Mouse (Mus musculus) kidney, postnatal 0 days (tissue): ENCODE data around the gene C130060K24Rik. TPM values are rescaled to one million over a fixed set of nuclear protein-coding genes. Genes with fewer than 3 reads are reported as not detected.

Experiments
- ATAC-seq: fragments of 200-750 bp; cut with Nextera tagmentation; replicated peaks from 2 replicates; pipeline ENCODE4 v1.8.0; 2017; ENCODE audit warnings: low read depth, moderate number of reproducible peaks, moderate TSS enrichment, moderate library complexity; ENCODE audit not compliant: low FRiP score
- DNase-seq: peaks from one replicate; pipeline ENCODE4 v3.0.0-alpha.2; 2016; ENCODE audit warnings: low spot score
- H3K27ac ChIP-seq: fragments of 300-500 bp; sonication (generic); 2 replicates; pipeline ENCODE4 v1.5.1; 2014; ENCODE audit warnings: mild to moderate bottlenecking
- H3K27me3 ChIP-seq: fragments of 300-500 bp; sonication (generic); 2 replicates; pipeline ENCODE4 v1.6.1; 2014; ENCODE audit warnings: low read length, mixed read lengths; ENCODE audit not compliant: insufficient read depth
- H3K36me3 ChIP-seq: fragments of 300-500 bp; sonication (generic); 2 replicates; pipeline ENCODE4 v1.6.1; 2014; ENCODE audit warnings: low read length, mixed read lengths; ENCODE audit not compliant: insufficient read depth
- H3K4me1 ChIP-seq: fragments of 300-500 bp; sonication (generic); replicated peaks from 2 replicates; pipeline ENCODE4 v1.6.1; 2014; ENCODE audit warnings: antibody characterized with exemption, low read length, mixed read lengths; ENCODE audit not compliant: insufficient read depth
- H3K4me2 ChIP-seq: fragments of 300-500 bp; sonication (generic); 2 replicates; pipeline ENCODE4 v1.6.1; 2014; ENCODE audit warnings: mild to moderate bottlenecking, low read length, moderate library complexity, mixed read lengths
- H3K4me3 ChIP-seq: fragments of 300-500 bp; sonication (generic); replicated peaks from 2 replicates; pipeline ENCODE4 v1.5.1; 2014; ENCODE audit warnings: low read depth, low read length
- H3K9ac ChIP-seq: fragments of 300-500 bp; sonication (generic); 2 replicates; pipeline ENCODE4 v1.6.1; 2014; ENCODE audit warnings: low read depth, low read length
- H3K9me3 ChIP-seq: fragments of 300-500 bp; sonication (generic); replicated peaks from 2 replicates; pipeline ENCODE4 v1.6.1; 2016; ENCODE audit warnings: low read length, inconsistent platforms, mixed read lengths
- CTCF ChIP-seq: IDR thresholded peaks from 2 replicates; pipeline ENCODE4 v1.5.1; 2016; ENCODE audit warnings: antibody characterized with exemption, low read depth, mild to moderate bottlenecking, moderate library complexity
- WGBS: fragments of 180-500 bp; shearing (Covaris S2); extraction: QIAGEN DNeasy Blood & Tissue Kit; methylation state at CpG from one replicate; pipeline ENCODE4 v1.1.7; 2014; 5-methylcytosine and 5-hydroxymethylcytosine counted together
- polyA plus RNA-seq: library from polyadenylated mRNA; unstranded; fragments of >200 nt; fragmentation: Nextera tagmentation; extraction: Ambion mirVana; gene quantifications from 2 replicates; pipeline ENCODE4 v1.2.1, GENCODE M21; 2015

The C130060K24Rik gene
- polyA plus RNA-seq, result 0.36 and 0.46 TPM in 2 replicates

DNA sequence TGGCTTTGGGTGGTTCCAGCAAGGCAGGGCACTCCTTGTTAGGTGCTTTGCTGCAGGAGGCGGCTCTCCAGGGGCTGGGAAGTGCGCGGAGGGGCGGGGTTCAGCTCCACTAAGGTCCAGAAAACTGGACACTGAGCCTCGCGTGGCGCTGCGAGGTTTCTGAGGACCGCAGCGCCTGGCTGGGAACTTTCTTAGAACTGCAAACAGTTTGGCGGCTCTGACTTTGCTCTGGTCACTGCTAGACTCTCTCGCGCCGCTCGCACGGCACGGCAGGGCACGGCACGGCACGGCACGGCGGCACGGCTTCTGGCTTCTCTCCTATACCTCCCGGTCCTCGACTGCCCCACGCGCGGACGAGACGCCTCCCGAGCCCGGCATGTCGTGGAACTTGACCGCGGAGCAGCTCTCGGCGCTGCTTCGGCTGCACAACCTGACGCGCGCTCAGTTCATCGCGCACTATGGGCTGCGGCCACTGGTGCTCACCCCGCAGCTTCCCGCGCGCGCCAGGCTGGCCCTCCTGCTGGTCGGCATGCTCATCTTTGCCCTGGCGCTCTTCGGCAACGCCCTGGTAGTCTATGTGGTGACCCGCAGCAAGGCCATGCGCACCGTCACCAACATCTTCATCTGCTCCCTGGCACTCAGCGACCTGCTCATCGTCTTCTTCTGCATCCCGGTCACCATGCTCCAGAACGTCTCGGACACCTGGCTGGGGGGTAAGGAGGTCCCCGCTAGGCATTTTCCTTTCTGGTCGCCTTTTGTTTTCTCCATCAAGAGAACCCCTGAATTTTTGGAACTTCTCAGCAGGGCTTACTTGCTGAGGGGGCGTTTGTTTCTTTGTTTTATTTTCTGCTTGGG is at the start of gene C130060K24Rik:
Gene C130060K24Rik (plus strand): TSS at position 188 of the 855 bp plus-strand sequence.
- Histone ChIP-seq H3K4me1 (no peaks in the 10 kb centered on the region), H3K9ac (peak within 1 kb of the TSS; percentile 37; the same call in 1 of the 2 replicates), H3K4me3 (peak within 1 kb of the TSS; percentile 42), H3K27ac (no peak within 1 kb of the TSS), H3K36me3 (no peaks in the 10 kb centered on the region), H3K4me2 (peak within 1 kb of the TSS; percentile 91), H3K27me3 (no peaks in the 10 kb centered on the region), H3K9me3 (no peaks in the 10 kb centered on the region)
- TF ChIP-seq CTCF, result no peak
- ATAC-seq (peak; percentile 46), DNase-seq (peak; percentile 39)
- under 1% methylated on average over 64 of the region's 64 CpGs for WGBS

GRCm38 (mm10) chr6:65334246-65334645 is 46.7 kb upstream of the C130060K24Rik start:
- TF ChIP-seq CTCF, result no peak
- Histone ChIP-seq H3K36me3 (no peaks in the 10 kb centered on the region), H3K27me3 (no peaks in the 10 kb centered on the region), H3K4me1 (no peaks in the 10 kb centered on the region), H3K9ac (no peak overlapping the region), H3K9me3 (no peaks in the 10 kb centered on the region), H3K4me3 (no peak overlapping the region), H3K27ac (no peak overlapping the region), H3K4me2 (no peak overlapping the region)
- 83% methylated on average over 1 of the region's 1 CpGs for WGBS
- ATAC-seq (no peak), DNase-seq (no peak)

GRCm38 (mm10) chr6:65339391-65339790 is 41.5 kb upstream of the C130060K24Rik start:
- Histone ChIP-seq H3K4me1 (no peaks in the 10 kb centered on the region), H3K4me3 (no peak overlapping the region), H3K9ac (no peak overlapping the region), H3K27ac (no peak overlapping the region), H3K36me3 (no peaks in the 10 kb centered on the region), H3K27me3 (no peaks in the 10 kb centered on the region), H3K9me3 (no peaks in the 10 kb centered on the region), H3K4me2 (no peak overlapping the region)
- no peak for DNase-seq
- TF ChIP-seq CTCF, result no peak
- no peak for ATAC-seq

DNA sequence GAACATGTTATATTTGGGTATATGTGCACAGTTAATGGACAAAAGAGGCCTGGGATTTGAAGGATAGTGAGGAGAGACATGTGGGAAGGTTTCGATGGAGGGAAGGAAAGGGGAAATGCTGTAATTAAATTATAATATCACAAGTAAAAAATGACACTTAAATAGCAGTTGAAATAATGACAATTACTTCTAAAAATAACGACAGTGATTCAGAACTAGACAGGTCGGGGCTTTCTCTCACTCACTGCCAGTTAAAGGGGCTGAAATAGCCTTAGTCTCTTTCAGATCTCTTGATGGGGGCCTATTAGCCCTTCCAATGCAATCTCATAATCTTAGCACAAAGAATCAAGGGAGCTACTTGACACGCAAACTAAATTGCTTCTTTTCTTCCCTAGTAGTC is 39.5 kb upstream of the C130060K24Rik start:
- H3K9me3 ChIP-seq, result no peaks in the 10 kb centered on the region
- WGBS, result 75% methylated on average over 4 of the region's 4 CpGs

DNA sequence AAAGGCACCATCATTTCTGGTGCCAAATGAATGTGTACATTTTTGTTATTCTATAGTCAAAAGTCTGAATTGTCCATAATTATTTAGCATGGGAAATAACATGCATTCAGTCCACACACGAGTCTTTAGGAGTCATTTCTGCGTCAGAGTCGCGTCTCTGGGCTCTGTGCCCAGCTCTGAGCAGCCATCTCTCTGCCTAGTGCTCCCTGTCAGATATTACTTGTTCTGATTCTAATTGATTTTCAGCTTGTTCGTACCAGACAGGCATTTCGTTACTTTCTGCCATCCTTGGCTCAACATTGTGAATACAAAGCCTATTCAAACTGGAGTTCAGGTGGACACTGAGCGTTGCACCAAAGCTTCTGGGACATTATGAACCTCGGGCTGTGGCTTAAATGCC is 33.2 kb upstream of the C130060K24Rik start:
- ATAC-seq (no peak), DNase-seq (no peak)
- Histone ChIP-seq H3K4me2 (peak overlapping the region; percentile 23), H3K27me3 (no peaks in the 10 kb centered on the region), H3K36me3 (no peaks in the 10 kb centered on the region), H3K4me1 (no peaks in the 10 kb centered on the region), H3K27ac (no peak overlapping the region), H3K9me3 (no peaks in the 10 kb centered on the region), H3K4me3 (0 out of 2 replicates have a peak overlapping the region, but pooled peaks have one; percentile 1), H3K9ac (no peak overlapping the region)
- TF ChIP-seq CTCF, result no peak
- WGBS, result 45% methylated on average over 8 of the region's 8 CpGs

More for the DNA sequence above, 39.5 kb upstream of the C130060K24Rik start:
- no peak for ATAC-seq
- no peak overlapping the region for H3K27ac ChIP-seq
- H3K4me3 ChIP-seq, result no peak overlapping the region
- TF ChIP-seq CTCF, result no peak
- H3K4me2 ChIP-seq, result no peak overlapping the region
- no peaks in the 10 kb centered on the region for H3K27me3 ChIP-seq
- DNase-seq, result no peak
- no peak overlapping the region for H3K9ac ChIP-seq
- H3K4me1 ChIP-seq, result no peaks in the 10 kb centered on the region
- no peaks in the 10 kb centered on the region for H3K36me3 ChIP-seq

DNA sequence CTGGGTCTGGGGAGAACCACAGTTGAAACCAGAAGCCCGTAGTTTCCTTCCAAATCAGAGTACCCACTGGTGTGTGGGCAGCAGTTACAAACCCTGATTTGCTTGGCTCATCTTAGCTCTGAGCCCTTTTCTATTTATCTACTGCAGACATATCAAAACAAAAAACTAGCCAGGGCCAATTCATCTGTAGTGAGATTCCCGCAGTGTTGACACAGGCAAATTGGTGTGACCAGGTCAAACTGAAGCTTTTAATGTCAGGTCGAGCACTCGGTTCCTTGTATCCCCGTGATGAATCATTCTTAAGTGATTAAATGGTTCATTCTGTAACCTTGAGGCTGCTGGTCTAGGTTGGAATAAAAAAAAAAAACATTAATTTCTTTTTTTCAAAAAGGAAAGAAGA is 32.6 kb upstream of the C130060K24Rik start:
- peak overlapping the region; percentile 23 for H3K4me2 ChIP-seq
- H3K9ac ChIP-seq, result no peak overlapping the region
- 10% methylated on average over 5 of the region's 5 CpGs for WGBS

More for the DNA sequence above, 32.6 kb upstream of the C130060K24Rik start:
- H3K36me3 ChIP-seq, result no peaks in the 10 kb centered on the region
- no peak for ATAC-seq
- peak; percentile 23 for DNase-seq
- no peaks in the 10 kb centered on the region for H3K27me3 ChIP-seq
- no peaks in the 10 kb centered on the region for H3K4me1 ChIP-seq
- 0 out of 2 replicates have a peak overlapping the region, but pooled peaks have one; percentile 0 for H3K4me3 ChIP-seq
- H3K27ac ChIP-seq, result no peak overlapping the region
- no peak for TF ChIP-seq CTCF
- H3K9me3 ChIP-seq, result no peaks in the 10 kb centered on the region
